Mouse (Mus musculus) right cerebral cortex, adult 18-20 months (tissue): ENCODE data around the gene Pard3b.
A peak's percentile ranks its signal among the peaks of the same experiment; 100 is the strongest.

Experiments used
- DNase-seq: peaks from one replicate; pipeline ENCODE4 v3.0.0; 2022; ENCODE audit warnings: mixed read lengths

The Pard3b gene

GRCm38 (mm10) chr1:62412019-62412418 lies 773.4 kb downstream of the Pard3b start:
- DNase-seq: no peak

- DNase-seq: no peak
Observed at GRCm38 (mm10) chr1:62412988-62413387, 774.4 kb downstream of the Pard3b start.

- no peak for DNase-seq
Observed at GRCm38 (mm10) chr1:62414521-62414920, 775.9 kb downstream of the Pard3b start.

- no peak for DNase-seq
Observed at GRCm38 (mm10) chr1:62416627-62417374, 778.2 kb downstream of the Pard3b start.

- DNase-seq: no peak
Observed at GRCm38 (mm10) chr1:62422896-62423650, 784.4 kb downstream of the Pard3b start.

GRCm38 (mm10) chr1:62425369-62425768 lies 786.7 kb downstream of the Pard3b start:
- DNase-seq: no peak

- no peak for DNase-seq
Observed at GRCm38 (mm10) chr1:62428736-62429135, 790.1 kb downstream of the Pard3b start.

- DNase-seq: no peak
Observed at GRCm38 (mm10) chr1:62429333-62430182, 790.9 kb downstream of the Pard3b start.

- no peak for DNase-seq
Observed at GRCm38 (mm10) chr1:62431054-62431453, 792.4 kb downstream of the Pard3b start.

GRCm38 (mm10) chr1:62433891-62434290 lies 795.3 kb downstream of the Pard3b start:
- no peak for DNase-seq

GRCm38 (mm10) chr1:62435844-62436243 lies 797.2 kb downstream of the Pard3b start:
- DNase-seq: no peak

GRCm38 (mm10) chr1:62436304-62436703 lies 797.7 kb downstream of the Pard3b start:
- no peak for DNase-seq

GRCm38 (mm10) chr1:62437493-62437892 lies 798.9 kb downstream of the Pard3b start:
- no peak for DNase-seq

GRCm38 (mm10) chr1:62444406-62444805 lies 805.8 kb downstream of the Pard3b start:
- DNase-seq: no peak

GRCm38 (mm10) chr1:62446818-62447217 lies 808.2 kb downstream of the Pard3b start:
- no peak for DNase-seq

GRCm38 (mm10) chr1:62449193-62449875 lies 810.7 kb downstream of the Pard3b start:
- no peak for DNase-seq

GRCm38 (mm10) chr1:62465536-62465935 lies 826.9 kb downstream of the Pard3b start:
- no peak for DNase-seq

- no peak for DNase-seq
Observed at GRCm38 (mm10) chr1:62466544-62466943, 827.9 kb downstream of the Pard3b start.

GRCm38 (mm10) chr1:62483059-62483458 lies 844.4 kb downstream of the Pard3b start:
- DNase-seq: no peak

- peak; percentile 1 for DNase-seq
Observed at GRCm38 (mm10) chr1:62488871-62489270, 850.2 kb downstream of the Pard3b start.

- DNase-seq: no peak
Observed at GRCm38 (mm10) chr1:62499146-62499545, 860.5 kb downstream of the Pard3b start.

- DNase-seq: no peak
Observed at GRCm38 (mm10) chr1:62510501-62510900, 871.9 kb downstream of the Pard3b start.

- no peak for DNase-seq
Observed at GRCm38 (mm10) chr1:62511681-62512080, 873.1 kb downstream of the Pard3b start.
